Mouse (Mus musculus): ENCODE data around the gene Zfp775. TPM values are rescaled to one million over a fixed set of nuclear protein-coding genes. Genes with fewer than 3 reads are reported as not detected.

Gene Zfp775
- polyA plus RNA-seq, 1 experiment from 2014 or later, result 7.5 TPM

DNA sequence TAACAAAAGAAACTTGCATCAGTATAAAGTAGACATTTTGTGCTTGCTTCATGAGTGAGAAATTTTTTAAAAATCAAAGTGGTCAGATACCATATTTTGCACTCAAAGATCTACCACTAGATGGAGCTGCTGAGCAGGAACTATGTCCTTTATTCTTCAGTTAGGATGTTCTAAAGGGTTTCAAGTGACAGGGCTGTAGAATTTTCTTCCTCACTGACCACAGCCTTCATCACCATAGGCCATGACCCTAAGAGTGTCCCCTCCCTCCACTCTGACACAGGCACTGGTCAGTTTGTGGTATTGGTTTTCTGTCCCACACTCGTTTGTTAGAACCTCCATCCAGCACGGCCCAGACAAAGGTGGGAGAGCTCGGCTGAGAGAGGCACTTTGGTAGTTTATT is 19.8 kb upstream of the Zfp775 start:
- H3K9ac ChIP-seq (replicated peaks; ENCODE audit: low read length), result no peak overlapping the region
- no peaks in the 10 kb centered on the region for H3K9me3 ChIP-seq (ENCODE audit: low read length)
- ATAC-seq (ENCODE audit: low FRiP score, low TSS enrichment), result no peak
- no peaks in the 10 kb centered on the region for H3K36me3 ChIP-seq (ENCODE audit: insufficient read depth, low read length)
- 47% methylated on average over 3 of the region's 3 CpGs for WGBS
- peaks cover 17% of the 10 kb centered on the region; the same call in 1 of the 2 replicates for H3K4me1 ChIP-seq (ENCODE audit: insufficient read depth, low read length)
- no peaks in the 10 kb centered on the region for H3K27me3 ChIP-seq (ENCODE audit: insufficient read depth, low read length)
- no peak overlapping the region for H3K4me2 ChIP-seq (replicated peaks; ENCODE audit: low read depth, low read length)
- H3K4me3 ChIP-seq (ENCODE audit: low read length), result no peak overlapping the region
- no peak overlapping the region for H3K27ac ChIP-seq (ENCODE audit: low read length)

DNA sequence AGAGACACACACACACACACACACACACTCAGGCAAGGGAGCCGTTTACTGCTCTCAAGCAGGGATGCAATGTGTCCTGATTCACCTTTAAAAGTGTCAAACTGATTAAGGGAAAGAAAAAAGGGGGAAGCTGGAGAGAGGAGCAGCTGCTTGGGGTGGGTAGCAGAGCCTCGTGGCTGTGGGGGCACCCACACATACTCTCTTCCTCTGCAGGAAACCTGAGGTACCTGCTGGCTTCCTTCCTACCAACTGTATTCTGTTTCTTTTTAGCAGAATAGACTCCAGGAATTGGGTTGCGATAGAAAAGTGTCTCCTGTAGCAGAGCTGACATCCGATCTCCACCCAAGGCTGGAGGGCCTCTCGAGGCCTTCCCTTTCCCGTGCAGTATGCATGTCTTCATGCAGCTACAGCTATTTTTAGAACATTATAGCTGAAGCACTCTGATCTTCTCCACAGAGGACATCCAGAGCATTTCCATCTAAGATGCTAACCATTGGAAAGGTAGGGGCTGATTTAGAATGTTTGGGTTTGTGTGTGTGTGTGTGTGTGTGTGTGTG is 12.6 kb upstream of the Zfp775 start, which contains the start of gene Gm45021:
Gm45021 (plus strand) TSS at position 417 of the 557 bp plus-strand sequence.
- Histone ChIP-seq H3K4me2 (replicated peaks; ENCODE audit: low read depth, low read length) (no peak within 1 kb of the TSS), H3K9me3 (ENCODE audit: low read length) (no peaks in the 10 kb centered on the region), H3K27me3 (ENCODE audit: insufficient read depth, low read length) (no peaks in the 10 kb centered on the region), H3K27ac (ENCODE audit: low read length) (peak within 1 kb of the TSS; percentile 6; the same call in 1 of the 2 replicates), H3K9ac (replicated peaks; ENCODE audit: low read length) (0 out of 2 replicates have a peak within 1 kb of the TSS, but pooled peaks have one; percentile 29), H3K4me1 (ENCODE audit: insufficient read depth, low read length) (peaks cover 20% of the 10 kb centered on the region; the same call in 1 of the 2 replicates), H3K4me3 (ENCODE audit: low read length) (no peak within 1 kb of the TSS), H3K36me3 (ENCODE audit: insufficient read depth, low read length) (no peaks in the 10 kb centered on the region)
- ATAC-seq (ENCODE audit: low FRiP score, low TSS enrichment), result no peak
- WGBS, result 11% methylated on average over 6 of the region's 6 CpGs

DNA sequence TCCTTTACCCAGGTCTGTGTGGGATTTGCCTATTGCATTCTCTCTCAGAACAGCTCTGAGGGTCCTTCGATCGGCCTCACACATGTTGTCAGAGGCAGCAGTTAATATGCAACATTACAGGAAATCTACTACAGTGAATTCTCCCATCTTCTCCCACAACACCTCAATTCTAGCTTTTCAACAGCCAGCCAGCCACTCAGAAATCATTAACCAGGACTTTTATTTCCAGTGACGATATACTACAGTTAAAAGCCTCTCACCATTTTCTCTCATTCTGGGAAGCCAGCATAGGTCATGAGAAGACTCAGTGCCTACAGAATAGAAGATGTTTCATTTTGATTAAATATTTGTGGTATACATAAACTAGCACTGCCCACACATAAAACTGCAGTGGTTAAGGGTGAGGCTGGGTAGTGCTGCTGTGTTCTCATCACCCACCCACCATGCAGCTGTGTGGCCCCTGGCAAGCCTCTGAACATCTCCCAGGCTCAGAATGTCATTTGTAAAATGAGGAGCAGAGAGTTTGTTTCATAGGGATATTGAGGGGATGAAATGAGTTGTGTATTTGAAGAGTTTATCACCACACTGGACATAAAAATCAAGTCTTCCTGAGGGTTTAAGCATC is 10.5 kb upstream of the Zfp775 start:
- H3K9me3 ChIP-seq (ENCODE audit: low read length), result peaks cover 5% of the 10 kb centered on the region
- peaks cover 11% of the 10 kb centered on the region for H3K36me3 ChIP-seq (ENCODE audit: insufficient read depth, low read length)
- ATAC-seq (ENCODE audit: low FRiP score, low TSS enrichment), result no peak
- peak overlapping the region; percentile 9; the same call in 1 of the 2 replicates for H3K27ac ChIP-seq (ENCODE audit: low read length)
- H3K4me1 ChIP-seq (ENCODE audit: insufficient read depth, low read length), result peaks cover 32% of the 10 kb centered on the region
- H3K4me3 ChIP-seq (ENCODE audit: low read length), result no peak overlapping the region
- no peak overlapping the region for H3K4me2 ChIP-seq (replicated peaks; ENCODE audit: low read depth, low read length)
- WGBS, result 75% methylated on average over 3 of the region's 3 CpGs
- H3K9ac ChIP-seq (replicated peaks; ENCODE audit: low read length), result no peak overlapping the region
- H3K27me3 ChIP-seq (ENCODE audit: insufficient read depth, low read length), result no peaks in the 10 kb centered on the region

DNA sequence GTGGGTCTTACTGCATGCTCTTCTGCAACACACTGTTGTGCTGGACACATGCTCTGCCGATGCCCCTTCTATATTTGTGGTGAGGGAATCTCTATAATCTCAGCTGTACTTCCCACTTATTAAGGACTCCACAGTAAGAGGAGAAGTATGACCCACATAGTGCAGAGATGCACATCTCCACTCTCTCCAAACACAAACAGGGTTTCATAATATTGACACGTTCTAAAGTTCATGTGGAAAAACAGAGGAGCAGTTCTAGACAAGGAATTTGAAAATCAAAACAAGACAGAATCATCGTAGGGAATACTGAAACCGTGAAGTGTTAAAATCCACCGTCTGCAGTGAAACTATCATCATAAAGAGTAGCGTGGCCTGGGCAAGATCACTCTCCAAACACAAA is 10.0 kb upstream of the Zfp775 start:
- H3K4me2 ChIP-seq (replicated peaks; ENCODE audit: low read depth, low read length), result no peak overlapping the region
- no peaks in the 10 kb centered on the region for H3K27me3 ChIP-seq (ENCODE audit: insufficient read depth, low read length)
- peaks cover 11% of the 10 kb centered on the region for H3K9me3 ChIP-seq (ENCODE audit: low read length)
- no peak overlapping the region for H3K27ac ChIP-seq (ENCODE audit: low read length)
- 87% methylated on average over 6 of the region's 6 CpGs for WGBS
- no peak for ATAC-seq (ENCODE audit: low FRiP score, low TSS enrichment)
- peaks cover 16% of the 10 kb centered on the region for H3K36me3 ChIP-seq (ENCODE audit: insufficient read depth, low read length)
- H3K4me3 ChIP-seq (ENCODE audit: low read length), result no peak overlapping the region
- no peak overlapping the region for H3K9ac ChIP-seq (replicated peaks; ENCODE audit: low read length)
- H3K4me1 ChIP-seq (ENCODE audit: insufficient read depth, low read length), result peaks cover 32% of the 10 kb centered on the region

DNA sequence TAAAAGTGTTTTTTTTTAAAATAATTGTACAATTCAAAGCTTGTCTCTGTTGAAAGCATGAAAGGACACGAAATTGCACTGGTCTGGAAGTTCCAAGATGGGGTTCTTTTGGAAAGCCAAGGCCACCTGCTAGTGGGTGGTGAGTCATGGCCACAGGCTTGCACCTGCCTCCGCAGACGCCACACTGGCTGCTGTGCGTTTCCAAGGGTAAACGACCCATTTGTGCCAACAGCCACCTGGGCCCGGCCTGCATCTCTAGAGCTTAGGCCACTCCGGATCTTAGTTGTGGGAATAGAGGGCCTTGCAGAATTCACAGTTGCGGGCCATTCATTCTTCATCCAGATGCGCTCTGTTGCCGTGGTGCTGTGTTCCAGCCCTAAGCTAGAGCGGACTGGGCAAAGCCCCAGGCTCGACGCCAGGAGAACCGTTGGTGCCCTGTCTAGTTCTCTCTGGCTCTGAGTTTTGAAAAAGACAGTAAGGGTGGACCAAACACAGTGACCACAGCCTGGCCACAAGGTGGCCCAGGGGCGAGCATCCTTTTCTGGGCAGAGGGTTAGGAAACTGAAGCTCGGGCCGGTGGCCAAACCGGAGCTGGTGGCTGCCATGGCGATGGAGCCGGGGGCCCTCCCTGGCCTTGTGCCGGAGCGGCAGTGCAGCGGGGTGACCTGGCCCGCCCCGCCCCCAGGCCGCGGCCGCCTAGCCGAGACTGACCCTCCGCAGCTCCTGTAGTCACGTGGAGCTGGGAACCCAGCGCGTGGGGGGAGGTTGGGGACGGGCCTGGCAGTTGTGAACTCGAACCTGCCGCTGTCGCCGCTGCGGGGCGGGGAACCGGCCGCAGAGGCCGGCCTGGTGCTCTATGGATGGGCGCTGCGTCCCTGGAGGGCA is 8.5 kb upstream of the Zfp775 start, which contains the start of the genes Repin1 and Gm44965:
Repin1 (plus strand) TSS at position 726 of the 885 bp plus-strand sequence.
Gm44965 (plus strand) TSS at position 784 of the 885 bp plus-strand sequence.
- H3K4me1 ChIP-seq (ENCODE audit: insufficient read depth, low read length), result peaks cover 32% of the 10 kb centered on the region
- peak within 1 kb of the TSS; percentile 94 for H3K27ac ChIP-seq (ENCODE audit: low read length)
- H3K9ac ChIP-seq (replicated peaks; ENCODE audit: low read length), result peak within 1 kb of the TSS; percentile 93
- WGBS, result 6% methylated on average over 43 of the region's 45 CpGs
- H3K9me3 ChIP-seq (ENCODE audit: low read length), result peaks cover 24% of the 10 kb centered on the region
- peak within 1 kb of the TSS; percentile 81 for H3K4me2 ChIP-seq (replicated peaks; ENCODE audit: low read depth, low read length)
- ATAC-seq (ENCODE audit: low FRiP score, low TSS enrichment), result peak; percentile 90
- peaks cover 32% of the 10 kb centered on the region for H3K36me3 ChIP-seq (ENCODE audit: insufficient read depth, low read length)
- peak within 1 kb of the TSS; percentile 73 for H3K4me3 ChIP-seq (ENCODE audit: low read length)
- H3K27me3 ChIP-seq (ENCODE audit: insufficient read depth, low read length), result no peaks in the 10 kb centered on the region

DNA sequence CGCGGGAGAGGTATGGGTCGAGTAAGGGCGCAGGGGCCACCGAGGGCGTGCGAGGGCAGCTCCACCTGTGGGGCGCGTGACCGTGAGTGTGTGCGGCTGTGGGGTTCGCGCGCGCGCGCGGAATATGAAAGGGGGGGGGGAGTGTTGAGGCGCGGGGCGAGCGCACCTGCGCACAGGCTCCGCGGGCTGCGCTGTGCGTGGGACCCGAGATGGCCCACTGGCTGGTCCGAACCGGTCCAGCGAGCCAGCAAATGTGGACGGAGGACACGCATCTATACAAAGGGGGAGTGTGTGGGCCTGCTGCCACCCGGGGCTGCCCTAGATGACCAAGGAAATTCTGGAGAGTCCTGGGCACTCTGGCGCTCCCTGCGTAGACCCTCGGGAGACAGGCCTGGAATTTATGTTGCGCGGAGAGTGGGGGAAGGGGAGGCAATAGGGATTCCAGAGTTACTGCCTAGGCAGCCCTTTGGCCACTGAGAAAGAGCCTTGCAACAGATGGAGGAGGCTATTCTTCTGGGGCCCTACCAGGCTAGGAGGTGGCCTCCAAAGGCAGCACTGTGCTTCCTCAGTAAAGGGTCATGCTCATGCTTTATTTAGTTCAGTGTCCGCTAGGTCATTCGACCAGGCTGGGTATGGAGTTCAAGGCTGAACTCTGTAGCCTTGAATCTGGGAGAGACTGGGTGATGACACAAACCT is 7.7 kb upstream of the Zfp775 start:
- peak overlapping the region; percentile 93 for H3K9ac ChIP-seq (replicated peaks; ENCODE audit: low read length)
- no peaks in the 10 kb centered on the region for H3K27me3 ChIP-seq (ENCODE audit: insufficient read depth, low read length)
- peaks cover 24% of the 10 kb centered on the region for H3K9me3 ChIP-seq (ENCODE audit: low read length)
- H3K27ac ChIP-seq (ENCODE audit: low read length), result peak overlapping the region; percentile 94
- peaks cover 39% of the 10 kb centered on the region for H3K36me3 ChIP-seq (ENCODE audit: insufficient read depth, low read length)
- H3K4me3 ChIP-seq (ENCODE audit: low read length), result peak overlapping the region; percentile 73
- WGBS, result 2% methylated on average over 41 of the region's 41 CpGs
- H3K4me2 ChIP-seq (replicated peaks; ENCODE audit: low read depth, low read length), result peak overlapping the region; percentile 81
- peak; percentile 64 for ATAC-seq (ENCODE audit: low FRiP score, low TSS enrichment)
- H3K4me1 ChIP-seq (ENCODE audit: insufficient read depth, low read length), result peaks cover 28% of the 10 kb centered on the region

DNA sequence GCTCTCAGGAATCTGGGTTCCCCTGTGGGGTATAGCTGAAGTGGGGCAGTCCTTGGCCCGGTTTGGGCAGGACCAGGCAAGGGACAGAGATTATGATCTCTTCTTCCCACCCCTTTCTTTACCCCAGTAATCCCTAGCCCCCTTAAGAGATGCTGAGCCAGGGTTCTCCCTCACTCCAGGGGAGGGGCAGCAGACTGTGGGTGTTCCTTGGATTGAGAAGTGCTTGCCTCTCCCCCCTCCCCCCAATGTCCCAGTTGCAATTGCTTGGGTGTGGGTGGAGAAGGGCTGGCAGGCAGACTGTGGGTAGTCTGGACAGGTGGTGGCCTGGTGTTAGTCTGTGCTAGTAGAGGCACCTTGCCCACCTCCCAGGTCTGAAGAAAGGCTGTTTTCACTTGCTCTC is 6.6 kb upstream of the Zfp775 start:
- peak overlapping the region; percentile 81 for H3K4me2 ChIP-seq (replicated peaks; ENCODE audit: low read depth, low read length)
- peaks cover 24% of the 10 kb centered on the region for H3K9me3 ChIP-seq (ENCODE audit: low read length)
- WGBS, result 50% methylated on average over 1 of the region's 1 CpGs
- H3K4me3 ChIP-seq (ENCODE audit: low read length), result peak overlapping the region; percentile 73
- no peak for ATAC-seq (ENCODE audit: low FRiP score, low TSS enrichment)
- H3K4me1 ChIP-seq (ENCODE audit: insufficient read depth, low read length), result peaks cover 26% of the 10 kb centered on the region
- H3K9ac ChIP-seq (replicated peaks; ENCODE audit: low read length), result peak overlapping the region; percentile 93
- peak overlapping the region; percentile 94; the same call in 1 of the 2 replicates for H3K27ac ChIP-seq (ENCODE audit: low read length)
- H3K27me3 ChIP-seq (ENCODE audit: insufficient read depth, low read length), result no peaks in the 10 kb centered on the region
- peaks cover 50% of the 10 kb centered on the region for H3K36me3 ChIP-seq (ENCODE audit: insufficient read depth, low read length)

DNA sequence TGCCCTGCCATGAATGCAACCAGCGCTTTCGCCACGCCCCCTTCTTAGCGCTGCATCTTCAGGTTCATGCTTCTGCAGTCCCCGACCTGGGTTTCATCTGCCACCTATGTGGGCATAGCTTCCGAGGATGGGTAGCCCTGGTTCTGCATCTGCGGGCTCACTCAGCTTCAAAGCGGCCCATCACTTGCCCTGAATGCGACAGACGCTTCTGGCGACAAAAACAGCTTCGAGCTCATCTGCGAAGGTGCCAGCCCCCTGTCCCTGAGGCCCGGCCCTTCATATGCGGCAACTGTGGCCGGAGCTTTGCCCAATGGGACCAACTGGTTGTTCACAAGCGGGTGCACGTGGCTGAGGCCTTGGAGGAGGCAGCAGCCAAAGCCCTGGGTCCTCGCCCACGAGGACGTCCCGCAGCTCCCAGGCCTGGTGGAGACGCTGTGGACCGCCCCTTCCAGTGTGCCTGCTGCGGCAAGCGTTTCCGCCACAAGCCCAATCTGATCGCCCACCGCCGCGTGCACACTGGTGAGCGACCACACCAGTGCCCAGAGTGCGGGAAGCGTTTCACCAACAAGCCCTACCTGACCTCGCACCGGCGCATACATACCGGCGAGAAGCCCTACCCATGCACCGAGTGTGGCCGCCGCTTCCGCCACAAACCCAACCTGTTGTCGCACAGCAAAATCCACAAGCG is 5.2 kb upstream of the Zfp775 start:
- Histone ChIP-seq H3K4me2 (replicated peaks; ENCODE audit: low read depth, low read length) (no peak overlapping the region), H3K36me3 (ENCODE audit: insufficient read depth, low read length) (peaks cover 54% of the 10 kb centered on the region), H3K27ac (ENCODE audit: low read length) (no peak overlapping the region), H3K27me3 (ENCODE audit: insufficient read depth, low read length) (no peaks in the 10 kb centered on the region), H3K4me3 (ENCODE audit: low read length) (no peak overlapping the region), H3K9ac (replicated peaks; ENCODE audit: low read length) (no peak overlapping the region), H3K9me3 (ENCODE audit: low read length) (peaks cover 24% of the 10 kb centered on the region), H3K4me1 (ENCODE audit: insufficient read depth, low read length) (peaks cover 28% of the 10 kb centered on the region)
- WGBS, result 96% methylated on average over 45 of the region's 45 CpGs
- ATAC-seq (ENCODE audit: low FRiP score, low TSS enrichment), result no peak

DNA sequence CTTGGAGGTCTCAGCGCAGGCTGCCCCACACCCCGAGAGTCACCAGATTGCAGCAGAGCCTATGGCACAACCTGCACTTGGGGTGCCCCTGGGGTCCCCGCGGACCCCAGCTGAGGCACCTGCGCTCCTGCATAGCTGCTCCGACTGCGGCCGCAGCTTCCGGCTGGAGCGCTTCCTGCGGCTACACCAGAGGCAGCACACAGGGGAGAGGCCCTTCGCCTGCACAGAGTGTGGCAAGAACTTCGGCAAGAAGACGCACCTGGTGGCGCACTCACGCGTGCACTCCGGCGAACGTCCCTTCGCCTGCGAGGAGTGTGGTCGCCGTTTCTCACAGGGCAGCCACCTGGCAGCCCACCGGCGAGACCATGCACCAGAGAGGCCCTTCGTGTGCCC is 4.6 kb upstream of the Zfp775 start:
- Histone ChIP-seq H3K4me3 (ENCODE audit: low read length) (no peak overlapping the region), H3K9ac (replicated peaks; ENCODE audit: low read length) (no peak overlapping the region), H3K9me3 (ENCODE audit: low read length) (peaks cover 24% of the 10 kb centered on the region), H3K36me3 (ENCODE audit: insufficient read depth, low read length) (peaks cover 54% of the 10 kb centered on the region), H3K4me1 (ENCODE audit: insufficient read depth, low read length) (peaks cover 27% of the 10 kb centered on the region), H3K27ac (ENCODE audit: low read length) (no peak overlapping the region), H3K4me2 (replicated peaks; ENCODE audit: low read depth, low read length) (no peak overlapping the region), H3K27me3 (ENCODE audit: insufficient read depth, low read length) (no peaks in the 10 kb centered on the region)
- no peak for ATAC-seq (ENCODE audit: low FRiP score, low TSS enrichment)
- 96% methylated on average over 27 of the region's 27 CpGs for WGBS
